Mouse (Mus musculus): ENCODE data around the gene Meis3. TPM values are rescaled to one million over a fixed set of nuclear protein-coding genes. Genes with fewer than 3 reads are reported as not detected.
A peak's percentile ranks its signal among the peaks of the same experiment; 100 is the strongest.

The Meis3 gene
- polyA plus RNA-seq, 1 experiment from 2014 or later, result 9.6 TPM

- no peaks in the 10 kb centered on the region for H3K4me1 ChIP-seq (ENCODE audit: control insufficient read depth, insufficient read depth, low read length)
- peaks cover 8% of the 10 kb centered on the region for H3K36me3 ChIP-seq (ENCODE audit: control insufficient read depth, insufficient read depth, low read length)
- ATAC-seq (ENCODE audit: insufficient number of reproducible peaks, low FRiP score, low TSS enrichment, low read depth) (no peak), DNase-seq (ENCODE audit: low spot score) (no peak)
- H3K9me3 ChIP-seq (ENCODE audit: control insufficient read depth, low read length), result no peaks in the 10 kb centered on the region
- H3K4me2 ChIP-seq (ENCODE audit: low read depth, severe bottlenecking), result no peak overlapping the region
- WGBS, result 91% methylated on average over 21 of the region's 21 CpGs
- no peak overlapping the region for H3K27ac ChIP-seq (replicated peaks; ENCODE audit: low read depth, low read length)
- no peak overlapping the region for H3K4me3 ChIP-seq (ENCODE audit: low read depth, low read length)
- H3K9ac ChIP-seq (ENCODE audit: low read length), result no peak overlapping the region
- H3K27me3 ChIP-seq (ENCODE audit: control insufficient read depth, insufficient read depth, low read length), result no peaks in the 10 kb centered on the region
Observed at GRCm38 (mm10) chr7:16208781-16209665, 34.1 kb downstream of the Meis3 start.

GRCm38 (mm10) chr7:16210862-16211365 is 36.0 kb downstream of the Meis3 start:
- no peaks in the 10 kb centered on the region for H3K9me3 ChIP-seq (ENCODE audit: control insufficient read depth, low read length)
- no peak overlapping the region; the same call in 1 of the 2 replicates for H3K9ac ChIP-seq (ENCODE audit: low read length)
- no peaks in the 10 kb centered on the region for H3K4me1 ChIP-seq (ENCODE audit: control insufficient read depth, insufficient read depth, low read length)
- no peak overlapping the region for H3K4me2 ChIP-seq (ENCODE audit: low read depth, severe bottlenecking)
- H3K36me3 ChIP-seq (ENCODE audit: control insufficient read depth, insufficient read depth, low read length), result peaks cover 17% of the 10 kb centered on the region
- no peaks in the 10 kb centered on the region for H3K27me3 ChIP-seq (ENCODE audit: control insufficient read depth, insufficient read depth, low read length)
- H3K27ac ChIP-seq (replicated peaks; ENCODE audit: low read depth, low read length), result no peak overlapping the region
- ATAC-seq (ENCODE audit: insufficient number of reproducible peaks, low FRiP score, low TSS enrichment, low read depth) (no peak; the same call in 1 of the 2 replicates), DNase-seq (ENCODE audit: low spot score) (no peak)
- WGBS, result 68% methylated on average over 12 of the region's 12 CpGs
- H3K4me3 ChIP-seq (ENCODE audit: low read depth, low read length), result no peak overlapping the region

GRCm38 (mm10) chr7:16213196-16213595 is 38.3 kb downstream of the Meis3 start:
- H3K27ac ChIP-seq (replicated peaks; ENCODE audit: low read depth, low read length), result no peak overlapping the region
- no peaks in the 10 kb centered on the region for H3K27me3 ChIP-seq (ENCODE audit: control insufficient read depth, insufficient read depth, low read length)
- no peaks in the 10 kb centered on the region for H3K9me3 ChIP-seq (ENCODE audit: control insufficient read depth, low read length)
- no peaks in the 10 kb centered on the region for H3K4me1 ChIP-seq (ENCODE audit: control insufficient read depth, insufficient read depth, low read length)
- DNase-seq (ENCODE audit: low spot score) (no peak), ATAC-seq (ENCODE audit: insufficient number of reproducible peaks, low FRiP score, low TSS enrichment, low read depth) (no peak)
- H3K36me3 ChIP-seq (ENCODE audit: control insufficient read depth, insufficient read depth, low read length), result peaks cover 14% of the 10 kb centered on the region
- no peak overlapping the region for H3K4me3 ChIP-seq (ENCODE audit: low read depth, low read length)
- H3K9ac ChIP-seq (ENCODE audit: low read length), result no peak overlapping the region
- WGBS, result 87% methylated on average over 6 of the region's 6 CpGs
- no peak overlapping the region for H3K4me2 ChIP-seq (ENCODE audit: low read depth, severe bottlenecking)

- 94% methylated on average over 9 of the region's 9 CpGs for WGBS
- ATAC-seq (ENCODE audit: insufficient number of reproducible peaks, low FRiP score, low TSS enrichment, low read depth), result no peak
- Histone ChIP-seq H3K36me3 (ENCODE audit: control insufficient read depth, insufficient read depth, low read length) (peaks cover 12% of the 10 kb centered on the region), H3K4me1 (ENCODE audit: control insufficient read depth, insufficient read depth, low read length) (no peaks in the 10 kb centered on the region), H3K9ac (ENCODE audit: low read length) (no peak overlapping the region), H3K27me3 (ENCODE audit: control insufficient read depth, insufficient read depth, low read length) (no peaks in the 10 kb centered on the region), H3K9me3 (ENCODE audit: control insufficient read depth, low read length) (no peaks in the 10 kb centered on the region), H3K4me2 (ENCODE audit: low read depth, severe bottlenecking) (no peak overlapping the region), H3K4me3 (ENCODE audit: low read depth, low read length) (no peak overlapping the region), H3K27ac (replicated peaks; ENCODE audit: low read depth, low read length) (no peak overlapping the region)
- DNase-seq (ENCODE audit: low spot score), result no peak
Observed at GRCm38 (mm10) chr7:16213986-16214385, 39.1 kb downstream of the Meis3 start.

GRCm38 (mm10) chr7:16221582-16222272 is 46.8 kb downstream of the Meis3 start, which contains the start of gene Dhx34:
Dhx34 (minus strand) TSS chr7:16222037.
- no peak within 1 kb of the TSS for H3K27ac ChIP-seq (replicated peaks; ENCODE audit: low read depth, low read length)
- DNase-seq (ENCODE audit: low spot score) (peak; percentile 98), ATAC-seq (ENCODE audit: insufficient number of reproducible peaks, low FRiP score, low TSS enrichment, low read depth) (peak; percentile 93)
- peak within 1 kb of the TSS; percentile 58 for H3K4me3 ChIP-seq (ENCODE audit: low read depth, low read length)
- 2% methylated on average over 34 of the region's 34 CpGs for WGBS
- H3K9ac ChIP-seq (ENCODE audit: low read length), result peak within 1 kb of the TSS; percentile 70
- no peaks in the 10 kb centered on the region; the same call in 1 of the 2 replicates for H3K36me3 ChIP-seq (ENCODE audit: control insufficient read depth, insufficient read depth, low read length)
- no peaks in the 10 kb centered on the region; the same call in 1 of the 2 replicates for H3K4me1 ChIP-seq (ENCODE audit: control insufficient read depth, insufficient read depth, low read length)
- no peaks in the 10 kb centered on the region for H3K9me3 ChIP-seq (ENCODE audit: control insufficient read depth, low read length)
- peak within 1 kb of the TSS; percentile 60 for H3K4me2 ChIP-seq (ENCODE audit: low read depth, severe bottlenecking)
- no peaks in the 10 kb centered on the region for H3K27me3 ChIP-seq (ENCODE audit: control insufficient read depth, insufficient read depth, low read length)

GRCm38 (mm10) chr7:16229869-16230268 is 55.0 kb downstream of the Meis3 start:
- Histone ChIP-seq H3K9me3 (ENCODE audit: control insufficient read depth, low read length) (peaks cover 4% of the 10 kb centered on the region; the same call in 1 of the 2 replicates), H3K4me3 (ENCODE audit: low read depth, low read length) (no peak overlapping the region), H3K36me3 (ENCODE audit: control insufficient read depth, insufficient read depth, low read length) (no peaks in the 10 kb centered on the region), H3K27me3 (ENCODE audit: control insufficient read depth, insufficient read depth, low read length) (no peaks in the 10 kb centered on the region), H3K27ac (replicated peaks; ENCODE audit: low read depth, low read length) (no peak overlapping the region), H3K4me1 (ENCODE audit: control insufficient read depth, insufficient read depth, low read length) (peaks cover 7% of the 10 kb centered on the region), H3K9ac (ENCODE audit: low read length) (no peak overlapping the region), H3K4me2 (ENCODE audit: low read depth, severe bottlenecking) (no peak overlapping the region)
- ATAC-seq (ENCODE audit: insufficient number of reproducible peaks, low FRiP score, low TSS enrichment, low read depth), result no peak
- DNase-seq (ENCODE audit: low spot score), result peak; percentile 67
- 32% methylated on average over 5 of the region's 5 CpGs for WGBS

Other genes starting within 250 kb of the Meis3 start
- gene Nop53, start 229.0 kb upstream of the Meis3 start, polyA plus RNA-seq (2014; fragmentation: Nextera tagmentation; extraction: Ambion mirVana), result 195 and 197 TPM in 2 replicates
- gene Ehd2, start 207.5 kb upstream of the Meis3 start, polyA plus RNA-seq (2014; fragmentation: Nextera tagmentation; extraction: Ambion mirVana), result 8.1 and 9.3 TPM in 2 replicates
- 9.3 and 10.1 TPM in 2 replicates for gene Bicra, start 127.2 kb upstream of the Meis3 start, polyA plus RNA-seq (2014; fragmentation: Nextera tagmentation; extraction: Ambion mirVana)
- not detected in 2 replicates for gene Zfp541, start 113.3 kb upstream of the Meis3 start, polyA plus RNA-seq (2014; fragmentation: Nextera tagmentation; extraction: Ambion mirVana)
- gene Napa, start 76.6 kb upstream of the Meis3 start, polyA plus RNA-seq (2014; fragmentation: Nextera tagmentation; extraction: Ambion mirVana), result 182 and 203 TPM in 2 replicates
- 22.5 and 23.5 TPM in 2 replicates for gene Kptn, start 55.2 kb upstream of the Meis3 start, polyA plus RNA-seq (2014; fragmentation: Nextera tagmentation; extraction: Ambion mirVana)
- 0.10 and 0.12 TPM in 2 replicates for gene Slc8a2, start 45.3 kb upstream of the Meis3 start, polyA plus RNA-seq (2014; fragmentation: Nextera tagmentation; extraction: Ambion mirVana)
- gene Dhx34, start 46.9 kb downstream of the Meis3 start, polyA plus RNA-seq (2014; fragmentation: Nextera tagmentation; extraction: Ambion mirVana), result 8.5 and 9.4 TPM in 2 replicates
- gene C5ar2, start 69.1 kb downstream of the Meis3 start, polyA plus RNA-seq (2014; fragmentation: Nextera tagmentation; extraction: Ambion mirVana), result 0.07 TPM in 1 of 2 replicates, not detected in the other
- 0.38 and 0.55 TPM in 2 replicates for gene C5ar1, start 84.5 kb downstream of the Meis3 start, polyA plus RNA-seq (2014; fragmentation: Nextera tagmentation; extraction: Ambion mirVana)
- gene Inafm1, start 98.5 kb downstream of the Meis3 start, polyA plus RNA-seq (2014; fragmentation: Nextera tagmentation; extraction: Ambion mirVana), result 7.9 and 9.6 TPM in 2 replicates
- 20.2 and 23.8 TPM in 2 replicates for gene Ccdc9, start 111.7 kb downstream of the Meis3 start, polyA plus RNA-seq (2014; fragmentation: Nextera tagmentation; extraction: Ambion mirVana)
- 5.0 and 6.8 TPM in 2 replicates for gene Bbc3, start 133.3 kb downstream of the Meis3 start, polyA plus RNA-seq (2014; fragmentation: Nextera tagmentation; extraction: Ambion mirVana)
- 434 and 441 TPM in 2 replicates for gene Sae1, start 212.7 kb downstream of the Meis3 start, polyA plus RNA-seq (2014; fragmentation: Nextera tagmentation; extraction: Ambion mirVana)
- gene Zc3h4, start 225.8 kb downstream of the Meis3 start, polyA plus RNA-seq (2014; fragmentation: Nextera tagmentation; extraction: Ambion mirVana), result 18.6 and 20.0 TPM in 2 replicates